Mouse (Mus musculus): ENCODE data around the gene Cbfa2t3.
"Not testable (repeated sequence)": the region's sequence is repeated elsewhere in the genome, so short reads cannot be mapped to it uniquely, and the experiment has no call there.

The Cbfa2t3 gene

DNA sequence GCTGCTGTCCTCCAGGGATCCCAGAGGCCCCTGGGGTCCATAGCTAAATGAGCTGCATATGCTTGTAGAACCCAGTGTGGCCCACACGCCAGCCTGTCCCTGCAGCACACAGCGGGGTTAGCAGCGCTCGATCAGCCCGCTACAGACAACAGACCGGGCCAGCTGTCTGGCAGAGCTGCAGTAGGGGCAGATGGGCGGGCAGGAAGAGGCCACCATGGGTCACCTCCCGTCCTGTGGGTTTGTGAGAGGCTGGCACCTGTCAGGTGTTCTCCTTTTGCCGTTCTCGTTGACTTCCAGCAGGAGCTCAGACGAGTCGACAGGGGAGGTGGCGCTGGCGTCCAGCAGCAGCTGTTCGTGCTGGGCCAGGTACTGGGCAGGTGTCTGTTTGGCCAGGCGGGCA, 60.3 kb downstream of the Cbfa2t3 start:
- no peak for DNase-seq (ENCODE audit: low read depth, low spot score)

DNA sequence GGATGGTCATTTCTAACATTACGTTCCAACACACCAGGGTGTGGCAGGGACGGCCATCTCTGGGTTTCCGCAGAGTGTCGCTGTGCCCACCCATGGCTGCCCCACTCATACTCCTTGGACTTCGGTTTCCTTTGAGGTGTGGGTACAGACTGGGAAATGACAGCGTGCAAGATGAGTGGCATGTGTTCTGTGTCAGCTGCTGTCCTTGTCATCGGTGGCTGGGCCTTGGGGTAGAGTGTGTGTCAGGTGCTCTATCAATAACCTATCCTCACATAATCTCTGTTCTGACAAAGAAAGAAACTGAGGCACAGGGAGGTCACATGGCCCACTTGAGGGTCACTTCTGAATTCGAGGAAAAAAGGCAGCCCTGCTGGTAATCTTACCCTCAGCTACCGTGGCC, 61.7 kb downstream of the Cbfa2t3 start:
- no peak for DNase-seq (ENCODE audit: low read depth, low spot score)

DNA sequence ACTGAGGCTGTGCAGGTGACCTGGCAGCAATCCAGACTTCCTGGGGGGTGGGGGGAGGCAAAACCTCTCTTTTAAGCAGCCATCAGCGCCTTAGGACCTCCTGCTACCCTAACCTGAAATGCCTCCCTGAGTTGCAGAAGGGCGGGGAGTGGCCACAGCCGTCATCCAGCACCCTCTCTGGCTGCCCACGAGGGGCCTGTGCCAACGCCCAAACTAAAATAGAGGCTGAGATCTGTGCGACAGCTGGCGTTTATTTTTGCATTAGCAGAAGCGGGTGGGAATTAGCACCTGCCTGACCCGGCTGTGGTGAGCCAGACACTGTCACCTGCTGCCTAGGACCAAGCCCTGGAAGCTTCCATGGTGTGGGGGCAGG, 62.1 kb downstream of the Cbfa2t3 start:
- no peak for DNase-seq (ENCODE audit: low read depth, low spot score)

DNA sequence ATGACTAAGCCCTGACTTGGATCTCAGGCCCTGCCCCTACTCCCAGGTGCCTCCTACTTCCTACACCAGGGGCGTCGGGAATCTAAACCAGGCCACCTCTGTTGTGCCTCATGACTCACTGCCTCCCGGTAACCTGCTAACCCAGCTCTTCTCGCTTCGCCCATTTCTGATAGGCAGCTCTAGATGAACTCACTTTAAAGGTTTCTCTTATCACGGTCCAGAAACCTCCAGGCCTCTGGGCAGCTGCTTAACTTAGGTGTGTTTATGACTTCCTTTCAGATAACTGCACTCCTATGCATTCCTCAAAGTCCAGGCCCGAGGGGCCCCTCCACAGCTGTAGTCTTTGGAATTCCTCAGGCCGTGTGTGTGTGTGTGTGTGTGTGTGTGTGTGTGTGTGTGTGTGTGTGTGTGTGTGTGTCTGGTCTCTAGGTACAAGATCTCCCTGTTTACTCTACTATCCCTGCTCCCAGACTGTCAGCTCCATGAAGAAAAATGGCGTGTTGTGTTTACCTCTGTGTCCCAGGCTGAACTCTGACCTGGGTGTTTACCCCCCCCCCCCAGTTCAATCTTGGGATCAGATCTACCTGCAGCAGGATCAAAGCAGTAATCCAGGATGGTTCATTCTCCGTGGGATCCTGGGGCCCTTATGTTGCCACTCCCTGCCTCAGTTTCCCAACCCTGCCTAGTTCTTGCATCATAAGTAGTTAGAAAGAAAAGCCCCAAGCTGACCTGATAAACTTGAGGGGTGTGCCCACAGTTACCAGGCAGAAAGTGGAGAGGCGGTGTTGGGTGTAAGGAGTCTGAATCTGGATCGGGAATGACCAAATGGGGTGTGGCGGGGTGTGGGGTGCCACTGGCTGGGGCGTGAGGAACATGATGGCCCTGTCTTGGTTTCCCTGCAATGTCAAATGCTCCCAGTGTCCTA, 62.8 kb downstream of the Cbfa2t3 start:
- peak; percentile 47 for DNase-seq (ENCODE audit: low read depth, low spot score)

DNA sequence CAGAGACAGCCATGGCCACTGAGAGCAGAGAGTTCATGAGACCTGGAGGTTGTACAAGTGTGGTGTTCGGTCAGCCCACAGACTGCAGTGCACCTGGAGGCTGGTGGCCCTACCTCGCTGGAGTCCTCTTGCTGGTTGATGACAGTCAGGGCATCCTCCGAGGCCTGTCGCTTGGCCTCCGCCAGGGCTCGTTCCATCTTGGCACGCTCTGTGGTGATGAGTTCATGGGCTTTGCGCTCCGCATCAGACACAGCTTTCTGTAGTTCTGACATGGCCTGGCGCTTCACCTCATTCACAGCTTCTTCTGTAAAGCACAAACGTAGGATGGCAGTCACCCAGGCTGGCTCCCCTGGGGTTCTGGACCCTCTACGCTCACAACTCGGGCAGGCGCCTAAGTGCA, 65.7 kb downstream of the Cbfa2t3 start:
- DNase-seq (ENCODE audit: low read depth, low spot score): no peak

DNA sequence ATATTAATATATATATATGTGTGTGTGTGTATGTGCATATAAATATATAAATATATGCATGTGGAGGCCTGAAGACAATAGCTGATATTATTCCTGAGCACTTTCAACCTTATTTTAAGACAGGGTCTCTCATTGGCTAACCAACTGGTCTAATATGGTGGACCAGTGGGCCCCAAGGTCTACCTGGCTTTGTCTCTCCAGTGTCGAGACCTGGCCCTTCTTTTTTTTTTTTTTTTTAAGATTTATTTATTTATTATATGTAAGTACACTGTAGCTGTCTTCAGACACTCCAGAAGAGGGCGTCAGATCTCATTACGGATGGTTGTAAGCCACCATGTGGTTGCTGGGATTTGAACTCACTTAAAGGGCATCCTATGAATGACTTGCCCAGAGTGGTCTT, 66.8 kb downstream of the Cbfa2t3 start:
- DNase-seq (ENCODE audit: low read depth, low spot score): not testable (repeated sequence)

DNA sequence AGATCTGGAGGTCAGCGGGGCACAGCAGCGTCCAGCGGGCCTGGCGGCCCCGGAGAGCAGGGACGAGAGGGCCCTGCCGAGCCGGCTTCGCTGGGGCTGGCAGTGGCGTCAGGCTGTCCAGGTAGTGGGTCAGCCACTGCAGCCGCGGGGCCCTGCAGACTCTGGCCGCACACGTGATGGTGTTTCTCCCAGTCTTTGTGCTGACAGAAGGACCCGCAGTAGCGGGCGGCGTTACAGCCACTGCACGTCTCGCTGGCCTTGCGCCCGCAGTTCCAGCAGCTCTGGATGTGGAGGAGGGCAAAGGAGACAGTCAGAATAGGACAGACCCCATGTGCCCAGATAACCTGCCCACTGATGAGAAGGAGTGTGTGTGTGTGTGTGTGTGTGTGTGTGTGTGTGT, 68.2 kb downstream of the Cbfa2t3 start:
- DNase-seq (ENCODE audit: low read depth, low spot score): no peak

DNA sequence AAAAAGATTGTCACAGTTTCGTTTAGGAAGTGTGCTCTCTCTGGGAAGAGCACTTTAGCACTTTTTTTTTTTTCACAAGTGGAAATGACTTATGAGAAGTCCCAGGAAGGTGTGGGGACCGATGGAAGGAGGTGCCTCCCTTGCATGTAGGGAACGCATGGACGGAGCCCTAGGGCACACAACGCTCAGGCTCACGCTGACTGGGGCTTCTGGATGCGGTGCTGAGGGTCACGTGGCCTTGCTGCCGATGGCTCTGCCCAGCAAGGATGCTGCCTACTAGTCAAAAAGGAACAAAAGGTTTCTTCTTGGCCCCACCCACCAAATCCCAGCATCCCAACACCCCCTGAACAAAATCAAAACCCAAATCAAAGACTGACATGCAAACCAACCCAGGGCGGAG, 69.5 kb downstream of the Cbfa2t3 start:
- DNase-seq (ENCODE audit: low read depth, low spot score): no peak

DNA sequence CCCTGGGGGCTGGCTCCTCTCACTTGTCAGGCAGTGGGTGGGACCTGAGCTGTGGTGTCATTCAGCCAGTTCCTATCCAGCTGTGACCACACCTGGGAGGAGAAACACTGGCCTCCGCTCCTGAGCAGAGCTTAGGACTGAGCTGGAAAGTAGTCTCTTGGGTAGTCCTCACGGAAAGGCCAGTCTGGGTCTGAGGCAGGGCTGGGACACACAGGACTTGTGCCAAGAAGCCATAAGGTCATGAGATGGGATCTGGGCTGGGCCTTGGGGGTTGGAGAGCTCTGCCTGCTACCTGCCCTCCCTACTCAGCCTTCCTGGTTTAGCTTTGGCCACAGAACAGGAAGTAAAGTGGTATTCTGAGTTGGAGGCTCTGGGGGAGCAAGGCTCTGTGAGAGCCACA, 72.0 kb downstream of the Cbfa2t3 start:
- DNase-seq (ENCODE audit: low read depth, low spot score): no peak

DNA sequence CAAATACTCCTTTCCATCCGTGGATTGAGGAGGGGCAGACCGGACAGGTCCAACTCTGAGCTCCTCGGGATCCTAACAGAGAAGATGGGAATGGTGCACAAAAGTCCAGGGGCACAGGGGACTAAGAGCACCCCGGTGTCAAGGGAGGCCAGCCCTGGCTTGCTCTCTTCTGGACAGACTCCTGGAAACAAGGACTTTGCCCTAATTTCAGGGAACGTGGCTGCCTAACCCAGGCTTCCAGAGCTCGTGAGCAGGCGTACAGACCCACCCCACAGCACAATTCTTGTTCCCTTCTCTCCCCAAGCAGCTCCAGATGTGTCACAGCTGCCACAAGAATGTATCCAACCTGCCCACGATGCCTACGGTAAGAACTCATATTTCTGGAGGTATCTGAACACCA, 73.1 kb downstream of the Cbfa2t3 start:
- no peak for DNase-seq (ENCODE audit: low read depth, low spot score)

DNA sequence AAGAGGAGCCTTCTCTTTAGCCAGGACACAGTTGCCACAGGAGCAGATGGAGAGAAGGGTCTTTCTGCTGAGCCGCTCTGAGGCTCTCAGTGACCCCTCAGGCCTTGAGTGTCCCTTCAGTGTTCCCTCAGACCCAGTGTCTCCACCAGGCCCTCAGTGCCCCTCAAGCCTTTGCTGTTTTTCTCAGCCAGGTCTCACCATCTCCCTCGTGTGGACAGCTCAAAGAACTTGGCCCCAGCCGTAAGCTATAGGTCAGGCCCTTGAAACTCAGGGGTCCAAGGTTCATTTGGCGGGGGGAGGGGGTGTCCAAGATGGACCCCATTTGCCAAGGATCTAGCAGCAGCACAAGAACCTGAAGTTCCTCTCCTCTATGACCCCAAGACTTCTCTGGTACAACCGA, 74.3 kb downstream of the Cbfa2t3 start:
- DNase-seq (ENCODE audit: low read depth, low spot score): no peak

DNA sequence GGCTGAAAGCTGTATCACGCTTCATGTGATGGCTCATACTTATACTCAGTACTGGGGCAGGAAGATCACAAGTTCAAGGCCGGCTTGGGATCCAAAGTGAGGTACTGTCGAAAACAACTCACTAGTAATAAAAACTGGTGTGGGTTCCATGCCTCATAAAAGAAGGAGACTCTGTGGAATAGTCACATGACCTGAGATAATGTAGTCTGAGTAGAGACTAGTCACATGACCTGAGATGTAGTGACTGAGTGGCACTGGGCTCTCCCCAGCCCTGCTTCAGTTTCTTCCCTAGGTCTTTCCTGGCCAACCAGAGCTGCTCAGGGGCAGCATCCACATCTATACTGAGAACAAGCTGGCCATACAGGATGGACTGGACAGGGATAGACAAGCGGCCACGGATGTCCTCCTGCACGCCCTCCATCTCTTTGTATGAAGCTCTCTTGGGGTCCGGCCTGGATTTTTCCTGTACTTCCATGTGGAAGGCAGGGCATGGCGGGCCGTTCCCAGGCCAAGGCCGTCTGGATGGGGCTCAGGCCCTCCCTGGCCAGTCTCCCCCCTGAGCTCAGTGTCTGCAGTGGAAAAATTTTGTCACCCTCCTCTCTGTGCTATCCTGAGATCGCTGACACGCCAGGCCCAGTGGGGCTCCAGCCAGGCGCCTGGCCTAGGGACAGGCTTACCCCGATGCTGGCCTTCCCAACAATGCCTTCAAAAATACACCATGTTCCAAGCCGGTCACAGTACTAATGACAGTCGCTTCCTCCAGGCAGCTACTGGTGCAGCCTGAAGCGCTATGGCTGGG, 74.9 kb downstream of the Cbfa2t3 start:
- DNase-seq (ENCODE audit: low read depth, low spot score): no peak

DNA sequence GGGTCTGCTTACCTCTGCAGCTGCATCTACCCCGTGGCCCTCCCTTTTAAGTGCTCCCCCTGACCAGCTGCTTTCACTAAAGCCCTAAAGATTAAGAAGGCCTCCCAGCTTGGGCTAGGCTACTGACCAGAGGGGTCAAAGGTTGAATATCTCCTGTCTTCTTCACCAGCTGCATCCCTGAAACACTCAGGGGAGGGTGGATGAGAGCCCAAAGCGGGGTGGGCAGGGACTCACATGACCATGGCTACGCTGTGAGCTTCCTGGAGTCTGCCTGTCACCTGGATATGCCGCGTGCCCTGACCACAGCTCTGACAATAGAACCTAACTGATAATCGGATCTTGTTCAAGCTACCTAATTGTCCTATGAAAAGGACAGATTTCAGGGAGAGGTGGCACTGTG, 76.2 kb downstream of the Cbfa2t3 start, which contains the start of gene Pabpn1l:
TSS of gene Pabpn1l (minus strand) at position 13 of the 400 bp plus-strand sequence.
- no peak for DNase-seq (ENCODE audit: low read depth, low spot score)

DNA sequence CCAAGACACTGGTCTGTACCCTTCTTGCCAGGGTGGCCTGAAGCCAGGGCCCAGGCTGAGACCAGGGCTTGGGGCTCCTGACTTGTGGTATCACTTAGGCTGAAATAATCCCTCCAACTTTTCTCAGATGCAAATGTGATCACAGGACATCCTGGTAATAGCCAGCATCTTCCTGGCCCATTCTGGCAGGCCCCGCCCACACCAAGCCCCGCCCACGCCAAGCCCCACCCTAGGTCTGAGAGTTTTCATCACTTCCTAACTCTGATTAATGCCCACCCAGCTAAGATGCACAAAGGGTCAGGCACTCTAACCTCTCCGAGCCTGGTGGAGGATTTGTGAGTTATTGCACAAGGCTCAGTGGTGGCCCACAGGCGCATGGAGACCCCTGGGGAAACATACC, 78.5 kb downstream of the Cbfa2t3 start:
- no peak for DNase-seq (ENCODE audit: low read depth, low spot score)

DNA sequence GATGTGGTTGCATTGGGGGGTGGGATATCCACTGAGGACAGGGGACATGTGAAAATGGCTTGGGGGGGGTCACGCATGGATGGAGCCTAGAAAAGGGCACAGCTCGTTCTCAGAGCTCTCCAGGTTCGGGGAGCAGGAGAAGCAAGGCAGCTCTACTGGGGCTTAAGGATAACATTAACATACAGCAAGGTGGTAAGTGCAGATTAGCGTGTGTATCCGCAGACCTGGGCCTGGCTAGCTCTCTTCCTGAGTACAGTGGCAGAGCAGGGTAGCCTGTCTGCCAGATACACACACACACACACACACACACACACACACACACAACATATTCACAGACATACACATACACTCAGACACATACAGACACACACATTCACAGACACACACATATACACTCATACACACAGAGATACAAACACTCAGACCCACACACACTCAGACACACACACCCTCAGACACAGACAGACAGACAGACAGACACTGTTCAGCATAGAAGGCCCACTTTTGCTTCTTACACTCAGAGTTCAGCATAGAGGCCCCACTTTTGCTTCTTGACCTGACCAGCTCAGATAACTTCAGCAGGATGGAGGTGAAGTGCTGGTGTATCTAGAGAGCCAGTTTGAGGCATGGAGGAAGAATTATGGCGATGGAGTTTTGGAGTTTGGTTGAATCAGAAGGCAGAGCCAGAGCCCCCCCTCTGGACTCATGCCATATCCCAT, 80.1 kb downstream of the Cbfa2t3 start:
- no peak for DNase-seq (ENCODE audit: low read depth, low spot score)

DNA sequence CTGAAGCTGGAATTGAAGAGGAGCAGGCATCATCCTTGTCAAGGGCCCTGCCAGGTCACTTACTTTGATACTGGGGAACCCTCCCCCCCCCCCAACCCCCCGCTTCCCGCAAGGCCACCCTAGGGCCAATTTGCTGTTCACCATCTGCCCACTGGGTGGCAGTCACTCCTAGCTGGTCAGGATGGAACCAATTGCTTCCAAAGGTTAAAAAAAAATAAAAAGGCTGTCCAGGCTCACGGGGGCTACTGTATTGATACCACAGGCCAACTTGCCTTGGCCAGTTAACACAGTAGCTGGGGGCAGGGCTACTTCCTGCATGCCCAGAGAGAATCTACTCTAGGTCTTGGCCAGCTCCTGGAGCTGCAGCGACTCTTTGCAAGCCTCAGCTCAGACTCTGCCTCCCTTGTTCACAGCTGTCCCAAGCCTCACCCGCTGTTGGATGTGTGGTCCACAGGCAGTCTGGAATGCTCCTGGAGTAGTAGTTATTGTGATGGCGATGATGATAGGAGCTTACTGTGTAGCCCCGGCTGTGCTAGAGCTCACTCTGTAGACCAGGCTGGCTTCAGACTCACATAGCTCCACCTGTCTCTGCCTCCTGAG, 80.9 kb downstream of the Cbfa2t3 start:
- peak; percentile 72 for DNase-seq (ENCODE audit: low read depth, low spot score)

DNA sequence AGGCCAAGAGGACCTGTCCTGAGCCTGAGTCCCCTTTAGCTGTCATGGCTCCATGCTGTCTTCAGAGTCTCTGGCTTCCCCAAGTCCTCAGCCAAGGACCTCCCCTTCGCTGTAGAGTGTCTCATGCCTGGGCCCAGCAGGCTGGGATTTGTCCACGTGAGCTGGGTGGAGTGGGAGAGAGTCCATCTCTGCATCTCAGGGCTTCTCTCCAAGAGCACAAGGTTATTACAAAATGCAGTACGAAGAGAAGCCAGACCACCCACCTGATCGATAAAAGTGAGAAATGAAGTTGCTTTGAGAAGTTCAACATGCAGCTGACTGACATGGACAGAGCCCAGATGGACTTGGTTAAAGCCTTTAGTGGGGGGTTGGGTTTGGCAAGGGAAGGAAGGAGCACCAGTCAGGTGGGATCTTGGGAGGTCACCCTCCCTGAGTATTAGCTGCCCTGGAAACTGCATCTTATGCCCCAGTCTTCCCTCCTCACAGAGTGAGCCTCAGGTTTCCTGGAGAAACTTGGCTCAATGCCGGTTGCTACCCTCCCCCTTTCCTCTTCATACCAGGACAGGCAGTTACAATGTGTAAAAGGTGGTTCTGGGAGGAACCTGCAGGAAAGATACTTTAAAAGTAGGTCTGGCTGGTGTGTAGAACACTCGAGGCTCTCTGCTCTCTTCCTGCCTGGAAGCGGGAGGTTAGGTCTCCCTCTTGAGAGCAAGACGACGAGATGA, 82.6 kb downstream of the Cbfa2t3 start:
- DNase-seq (ENCODE audit: low read depth, low spot score): no peak

DNA sequence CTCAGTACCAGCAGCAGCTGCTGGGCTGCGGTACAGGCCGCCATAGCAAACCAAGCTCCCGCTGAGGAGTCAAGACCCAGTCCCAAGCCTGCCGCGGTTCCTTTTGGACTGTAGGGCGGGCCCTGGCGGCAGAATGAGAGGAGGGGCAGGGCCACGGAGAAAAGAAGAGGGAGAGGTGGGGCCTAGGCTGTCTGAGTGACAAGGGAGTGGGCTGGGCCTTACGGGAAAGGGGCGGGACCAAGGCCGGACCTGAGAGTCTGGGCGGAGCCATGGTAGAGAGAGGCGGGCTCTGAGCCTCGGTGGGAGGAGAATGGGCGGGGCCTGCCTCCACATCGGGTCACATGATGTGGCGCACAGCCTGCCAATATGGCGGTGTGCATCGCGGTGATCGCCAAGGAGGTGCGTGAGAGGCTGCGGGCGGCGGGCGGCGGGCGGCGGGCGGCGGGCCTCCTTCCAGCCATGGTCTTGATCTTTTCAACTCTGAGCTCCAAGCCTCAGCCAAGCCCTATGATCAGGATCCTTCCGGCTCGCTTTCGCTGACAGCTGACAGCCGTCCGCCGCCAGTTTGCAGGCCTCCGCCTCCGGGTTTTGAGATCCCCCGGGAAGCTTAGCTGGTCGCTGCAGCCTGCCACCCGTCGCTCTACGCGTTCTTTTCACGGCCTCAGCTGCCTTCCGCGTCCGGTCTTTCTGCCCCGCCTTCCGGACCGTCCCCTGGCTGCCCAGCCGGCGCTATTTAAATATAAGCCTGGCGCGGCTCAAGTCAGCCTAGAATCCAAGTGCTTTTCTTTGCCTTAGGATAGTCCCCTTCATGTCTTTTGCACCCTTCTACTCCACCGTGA, 87.4 kb downstream of the Cbfa2t3 start, which contains the start of the genes Galns and Trappc2l:
TSS of gene Galns (minus strand) at position 169 of the 839 bp plus-strand sequence.
TSS of gene Trappc2l (plus strand) at position 346 of the 839 bp plus-strand sequence.
- peak; percentile 98 for DNase-seq (ENCODE audit: low read depth, low spot score)

DNA sequence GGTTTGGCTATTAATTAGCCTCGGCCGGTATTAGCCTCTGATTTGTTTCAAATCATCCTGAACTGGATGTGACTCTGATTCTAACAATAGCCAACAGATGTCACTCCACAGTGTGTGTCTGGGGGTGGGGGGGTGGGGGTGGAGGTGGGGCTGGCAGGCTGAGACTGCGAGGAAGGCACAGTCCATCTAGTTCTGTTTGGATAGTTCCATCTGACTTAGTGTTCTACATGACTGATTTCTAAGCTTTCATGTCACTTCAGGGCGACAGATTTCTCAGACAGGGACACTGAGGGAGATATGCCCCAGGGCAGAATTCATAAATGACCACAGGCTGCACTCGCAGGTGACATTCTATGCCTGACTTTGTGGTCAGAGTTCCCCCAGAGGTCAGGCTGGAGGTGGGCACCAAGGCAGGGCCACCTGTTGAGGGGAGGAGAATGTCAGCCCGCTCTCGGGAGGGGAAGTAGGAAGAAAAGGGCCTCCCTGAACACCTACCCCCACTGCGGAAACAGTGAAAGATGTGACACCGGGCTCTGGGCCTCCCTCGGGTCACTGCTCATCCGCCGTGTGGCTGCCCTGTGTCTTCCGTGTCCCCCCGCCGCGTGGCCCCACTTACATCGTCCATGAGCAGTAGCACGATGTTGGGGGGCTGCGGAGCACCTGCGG, 88.2 kb downstream of the Cbfa2t3 start:
- DNase-seq (ENCODE audit: low read depth, low spot score): peak; percentile 17
